19 mouse cellular contexts compared by ENCODE assay signal in genomic region chr2:157420404-157420803, GRCm38 (mm10). TPM values are rescaled to one million over a fixed set of nuclear protein-coding genes. Genes with fewer than 3 reads are reported as not detected.
A peak's percentile ranks its signal among the peaks of the same experiment; 100 is the strongest.
DNase-seq lines count a peak whose midpoint lies in the region; ATAC-seq and TF ChIP-seq lines count a peak whose summit lies in the region.
"Had no signal": no experiment of that assay in that cellular context is flagged by ENCODE, and none has a peak within 500 bp of the region (broad histone marks: within the 10 kb centered on the region; RNA-seq: fewer than 3 reads in every experiment).

No protein-coding gene starts in this region.

- WGBS in heart, embryonic 10.5 days, result 80% methylated on average over 4 of the region's 4 CpGs
- WGBS in heart, embryonic 12.5 days, result 83% methylated on average over 4 of the region's 4 CpGs
- WGBS in midbrain, embryonic 11.5 days, result 74% methylated on average over 4 of the region's 4 CpGs
- 85% methylated on average over 4 of the region's 4 CpGs for WGBS in midbrain, postnatal 0 days
- WGBS in limb, embryonic 10.5 days, result 86% methylated on average over 4 of the region's 4 CpGs

- H3K4me3 ChIP-seq in heart, embryonic 10.5 days, result no peak overlapping the region
- H3K4me3 ChIP-seq in heart, embryonic 12.5 days, result no peak overlapping the region
- H3K4me3 ChIP-seq in midbrain, embryonic 11.5 days (ENCODE audit: low read depth, low read length), result no peak overlapping the region
- no peak overlapping the region for H3K4me3 ChIP-seq in midbrain, postnatal 0 days (ENCODE audit: low read depth, low read length)
- no peak overlapping the region for H3K4me3 ChIP-seq in limb, embryonic 10.5 days
- H3K4me3 ChIP-seq: limb, embryonic 13.5 days; liver, embryonic 12.5 days; megakaryocyte, embryonic 14.5 days had no signal

- peaks cover 58% of the 10 kb centered on the region for H3K4me1 ChIP-seq in heart, embryonic 10.5 days
- peaks cover 43% of the 10 kb centered on the region for H3K4me1 ChIP-seq in heart, embryonic 12.5 days (replicated peaks)
- H3K4me1 ChIP-seq in midbrain, embryonic 11.5 days (ENCODE audit: control insufficient read depth, insufficient read depth, low read length), result peaks cover 26% of the 10 kb centered on the region
- H3K4me1 ChIP-seq in midbrain, postnatal 0 days (ENCODE audit: insufficient read depth, low read length), result peaks cover 19% of the 10 kb centered on the region
- peaks cover 73% of the 10 kb centered on the region for H3K4me1 ChIP-seq in limb, embryonic 10.5 days

- no peak overlapping the region for H3K9ac ChIP-seq in heart, embryonic 12.5 days
- no peak overlapping the region for H3K9ac ChIP-seq in midbrain, embryonic 11.5 days (ENCODE audit: low read length)
- no peak overlapping the region for H3K9ac ChIP-seq in midbrain, postnatal 0 days (replicated peaks; ENCODE audit: low read length, poor library complexity, severe bottlenecking)
- H3K9ac ChIP-seq: forebrain, postnatal 0 days; limb, embryonic 13.5 days; liver, embryonic 12.5 days; lung, embryonic 14.5 days had no signal

- H3K4me2 ChIP-seq in heart, embryonic 12.5 days, result no peak overlapping the region
- H3K4me2 ChIP-seq in midbrain, embryonic 11.5 days, result no peak overlapping the region
- no peak overlapping the region for H3K4me2 ChIP-seq in midbrain, postnatal 0 days (ENCODE audit: low read depth, low read length, poor library complexity, severe bottlenecking)
- H3K4me2 ChIP-seq: limb, embryonic 13.5 days; liver, embryonic 12.5 days; lung, embryonic 14.5 days had no signal

- DNase-seq in heart, embryonic 10.5 days (ENCODE audit: low spot score), result no peak
- DNase-seq in midbrain, embryonic 11.5 days (ENCODE audit: low spot score, missing footprints), result peak; percentile 4
- no peak for DNase-seq in midbrain, postnatal 0 days (ENCODE audit: low spot score)
- no peak for DNase-seq in limb, embryonic 10.5 days (ENCODE audit: low spot score)
- no peak for DNase-seq in cerebellum, adult 11 months
- DNase-seq in cerebellum, postnatal 25 days, result no peak
- no peak for DNase-seq in urinary bladder, postnatal 25 days (ENCODE audit: low spot score)
- DNase-seq: cerebellum, adult 18-20 months; cerebellum, postnatal 14 days; forebrain, postnatal 0 days; kidney, postnatal 36 days; lung, embryonic 14.5 days; thymus, postnatal 36 days had no signal

- no peaks in the 10 kb centered on the region for H3K36me3 ChIP-seq in heart, embryonic 10.5 days
- no peaks in the 10 kb centered on the region for H3K36me3 ChIP-seq in heart, embryonic 12.5 days
- H3K36me3 ChIP-seq in midbrain, embryonic 11.5 days (ENCODE audit: control insufficient read depth, insufficient read depth, low read length), result no peaks in the 10 kb centered on the region
- no peaks in the 10 kb centered on the region for H3K36me3 ChIP-seq in midbrain, postnatal 0 days (ENCODE audit: insufficient read depth, low read length)
- H3K36me3 ChIP-seq in limb, embryonic 10.5 days, result no peaks in the 10 kb centered on the region
- H3K36me3 ChIP-seq: limb, embryonic 13.5 days; liver, embryonic 12.5 days had no signal

- H3K27me3 ChIP-seq in heart, embryonic 10.5 days (ENCODE audit: insufficient read depth, poor library complexity, severe bottlenecking), result no peaks in the 10 kb centered on the region; the same call in none of the 2 replicates
- H3K27me3 ChIP-seq in heart, embryonic 12.5 days (replicated peaks), result peaks cover 5% of the 10 kb centered on the region; the same call in 1 of the 2 replicates
- no peaks in the 10 kb centered on the region; the same call in 1 of the 2 replicates for H3K27me3 ChIP-seq in midbrain, embryonic 11.5 days (ENCODE audit: control insufficient read depth, insufficient read depth, low read length)
- no peaks in the 10 kb centered on the region for H3K27me3 ChIP-seq in midbrain, postnatal 0 days (ENCODE audit: insufficient read depth, low read length)
- no peaks in the 10 kb centered on the region for H3K27me3 ChIP-seq in limb, embryonic 10.5 days (ENCODE audit: low read depth, poor library complexity, severe bottlenecking)
- H3K27me3 ChIP-seq: limb, embryonic 13.5 days had no signal

- 0 out of 2 replicates have a peak overlapping the region, but pooled peaks have one; percentile 29 for H3K27ac ChIP-seq in heart, embryonic 10.5 days
- H3K27ac ChIP-seq in heart, embryonic 12.5 days (ENCODE audit: poor library complexity, severe bottlenecking), result no peak overlapping the region
- H3K27ac ChIP-seq in midbrain, embryonic 11.5 days (ENCODE audit: low read depth, low read length), result no peak overlapping the region
- H3K27ac ChIP-seq in midbrain, postnatal 0 days (ENCODE audit: low read depth, low read length), result no peak overlapping the region
- H3K27ac ChIP-seq in limb, embryonic 10.5 days, result peak overlapping the region; percentile 66
- H3K27ac ChIP-seq: limb, embryonic 13.5 days; liver, embryonic 12.5 days had no signal

- no peak for TF ChIP-seq CTCF in midbrain, postnatal 0 days (IDR thresholded peaks at IDR 0.05)

- no peaks in the 10 kb centered on the region for H3K9me3 ChIP-seq in heart, embryonic 10.5 days
- no peaks in the 10 kb centered on the region for H3K9me3 ChIP-seq in heart, embryonic 12.5 days (replicated peaks)
- H3K9me3 ChIP-seq in midbrain, embryonic 11.5 days (ENCODE audit: control insufficient read depth, low read length), result no peaks in the 10 kb centered on the region
- H3K9me3 ChIP-seq in midbrain, postnatal 0 days (ENCODE audit: low read length), result no peaks in the 10 kb centered on the region
- no peaks in the 10 kb centered on the region for H3K9me3 ChIP-seq in limb, embryonic 10.5 days (replicated peaks)
- H3K9me3 ChIP-seq: limb, embryonic 13.5 days; liver, embryonic 12.5 days; megakaryocyte, embryonic 14.5 days had no signal

- no peak for ATAC-seq in heart, embryonic 12.5 days (ENCODE audit: insufficient number of reproducible peaks, low FRiP score)
- no peak for ATAC-seq in midbrain, embryonic 11.5 days (ENCODE audit: low FRiP score)
- ATAC-seq in midbrain, postnatal 0 days (ENCODE audit: low FRiP score), result no peak
- ATAC-seq: forebrain, postnatal 0 days; intestine, postnatal 0 days; liver, embryonic 12.5 days; midbrain, embryonic 16.5 days had no signal

RNA-seq across cellular contexts. Expression of gene Src, which starts 2.2 kb away (rescaled TPM):
- 9.3 and 12.7 TPM in 2 replicates for polyA plus RNA-seq in heart, embryonic 10.5 days (2016; fragmentation: Nextera tagmentation; extraction: Ambion mirVana)
- 10.9 and 13.4 TPM in 2 replicates for polyA plus RNA-seq in heart, embryonic 12.5 days (2016; fragmentation: Nextera tagmentation; extraction: Ambion mirVana)
- 11.2 and 14.0 TPM in 2 replicates for polyA plus RNA-seq in midbrain, embryonic 11.5 days (2014; fragmentation: Nextera tagmentation; extraction: Ambion mirVana)
- 129 and 137 TPM in 2 replicates for total RNA-seq in midbrain, postnatal 0 days (2014; rRNA removed)
- polyA plus RNA-seq in midbrain, postnatal 0 days (2015; fragmentation: Nextera tagmentation; extraction: Ambion mirVana), result 26.1 and 26.6 TPM in 2 replicates
- 21.7 and 26.2 TPM in 2 replicates for polyA plus RNA-seq in limb, embryonic 10.5 days (2016; fragmentation: Nextera tagmentation; extraction: Ambion mirVana)

RNA-seq across cellular contexts. Expression of gene Manbal, which starts 53.0 kb away (rescaled TPM):
- 63.2 and 68.2 TPM in 2 replicates for polyA plus RNA-seq in heart, embryonic 10.5 days (2016; fragmentation: Nextera tagmentation; extraction: Ambion mirVana)
- 53.5 and 56.4 TPM in 2 replicates for polyA plus RNA-seq in heart, embryonic 12.5 days (2016; fragmentation: Nextera tagmentation; extraction: Ambion mirVana)
- 34.7 and 35.9 TPM in 2 replicates for polyA plus RNA-seq in midbrain, embryonic 11.5 days (2014; fragmentation: Nextera tagmentation; extraction: Ambion mirVana)
- 70.8 and 70.9 TPM in 2 replicates for total RNA-seq in midbrain, postnatal 0 days (2014; rRNA removed)
- polyA plus RNA-seq in midbrain, postnatal 0 days (2015; fragmentation: Nextera tagmentation; extraction: Ambion mirVana), result 129 and 132 TPM in 2 replicates
- 70.0 and 70.9 TPM in 2 replicates for polyA plus RNA-seq in limb, embryonic 10.5 days (2016; fragmentation: Nextera tagmentation; extraction: Ambion mirVana)

Comparison
In these comparisons a context has a peak if more than half of its experiments do, and no peak if none do; other contexts are left out.
1. H3K27ac ChIP-seq: peak in heart, embryonic 10.5 days (single experiment) and limb, embryonic 10.5 days (single experiment); none in heart, embryonic 12.5 days (single experiment), midbrain, embryonic 11.5 days (single experiment) and midbrain, postnatal 0 days (single experiment).